Mouse (Mus musculus): ENCODE measurements around the gene Gm5788. TPM values are rescaled to one million over a fixed set of nuclear protein-coding genes. Genes with fewer than 3 reads are reported as not detected.

The Gm5788 gene
- polyA plus RNA-seq (2012; rRNA removed), result not detected in 2 replicates

GRCm38 (mm10) chr12:87494421-87494820, at the start of gene Gm5788:
Gene Gm5788 (plus strand): TSS chr12:87494721.

GRCm38 (mm10) chr12:87471964-87472786, 22.3 kb upstream of the Gm5788 start, which contains the start of gene Snw1:
Gene Snw1 (minus strand): TSS chr12:87472274.

GRCm38 (mm10) chr12:87514016-87514415, 19.5 kb downstream of the Gm5788 start, which contains the start of gene Gm8300:
Gene Gm8300 (plus strand): TSS chr12:87514316.

Other genes with a start within 250 kb of the Gm5788 start
- gene Vipas39, start 228.5 kb upstream of the Gm5788 start, polyA plus RNA-seq (2012; rRNA removed), result 57.9 and 68.4 TPM in 2 replicates
- gene Ahsa1, start 228.2 kb upstream of the Gm5788 start, polyA plus RNA-seq (2012; rRNA removed), result 199 and 202 TPM in 2 replicates
- 1.0 and 1.1 TPM in 2 replicates for gene Ism2, start 195.0 kb upstream of the Gm5788 start, polyA plus RNA-seq (2012; rRNA removed)
- gene Sptlc2, start 106.4 kb upstream of the Gm5788 start, polyA plus RNA-seq (2012; rRNA removed), result 35.9 and 37.6 TPM in 2 replicates
- gene Slirp, start 50.8 kb upstream of the Gm5788 start, polyA plus RNA-seq (2012; rRNA removed), result 83.3 and 98.6 TPM in 2 replicates
- gene Alkbh1, start 50.7 kb upstream of the Gm5788 start, polyA plus RNA-seq (2012; rRNA removed), result 33.1 and 41.4 TPM in 2 replicates
- 51.0 and 56.3 TPM in 2 replicates for gene Snw1, start 22.4 kb upstream of the Gm5788 start, polyA plus RNA-seq (2012; rRNA removed)
- not detected in 2 replicates for gene Gm8300, start 19.6 kb downstream of the Gm5788 start, polyA plus RNA-seq (2012; rRNA removed)
- not detected in 2 replicates for gene Oog1, start 108.0 kb downstream of the Gm5788 start, polyA plus RNA-seq (2012; rRNA removed)
- not detected in 2 replicates for gene Gm4027, start 124.1 kb downstream of the Gm5788 start, polyA plus RNA-seq (2012; rRNA removed)
- gene Gm16381, start 149.9 kb downstream of the Gm5788 start, polyA plus RNA-seq (2012; rRNA removed), result not detected in 2 replicates

Measured in central nervous system, embryonic 14 days (tissue).